Mouse (Mus musculus) hindbrain, embryonic 10.5 days (tissue): ENCODE measurements around the gene Tmem59. TPM values are rescaled to one million over a fixed set of nuclear protein-coding genes. Genes with fewer than 3 reads are reported as not detected.

Experiments used
- DNase-seq: peaks from one replicate; pipeline ENCODE4 v3.0.0-alpha.2; 2017; ENCODE audit warnings: low spot score
- H3K27ac ChIP-seq: fragments of 300-500 bp; sonication (generic); 2 replicates; pipeline ENCODE4 v1.5.1; 2016; ENCODE audit warnings: mild to moderate bottlenecking, moderate library complexity
- H3K27me3 ChIP-seq: fragments of 300-500 bp; sonication (generic); 2 replicates; pipeline ENCODE4 v1.6.1; 2016; ENCODE audit warnings: mild to moderate bottlenecking; ENCODE audit not compliant: poor library complexity, insufficient read depth, severe bottlenecking
- H3K36me3 ChIP-seq: fragments of 300-500 bp; sonication (generic); 2 replicates; pipeline ENCODE4 v1.6.1; 2016; ENCODE audit warnings: mild to moderate bottlenecking, moderate library complexity
- H3K4me1 ChIP-seq: fragments of 300-500 bp; sonication (generic); replicated peaks from 2 replicates; pipeline ENCODE4 v1.6.1; 2016; ENCODE audit warnings: mild to moderate bottlenecking
- H3K4me3 ChIP-seq: fragments of 300-500 bp; sonication (generic); 2 replicates; pipeline ENCODE4 v1.5.1; 2016; ENCODE audit warnings: mild to moderate bottlenecking, moderate library complexity
- H3K9me3 ChIP-seq: fragments of 300-500 bp; sonication (generic); 2 replicates; pipeline ENCODE4 v1.6.1; 2016; ENCODE audit warnings: mild to moderate bottlenecking, moderate library complexity
- WGBS: fragments of 180-500 bp; shearing (Covaris S2); methylation state at CpG from one replicate; pipeline ENCODE4 v1.1.7; 2016; 5-methylcytosine and 5-hydroxymethylcytosine counted together
- polyA plus RNA-seq: library from polyadenylated mRNA; unstranded; fragments of >200 nt; fragmentation: Nextera tagmentation; extraction: Ambion mirVana; gene quantifications from 2 replicates; pipeline ENCODE4 v1.2.1, GENCODE M21; 2016

Tmem59 gene
- 289 and 340 TPM in 2 replicates for polyA plus RNA-seq

DNA sequence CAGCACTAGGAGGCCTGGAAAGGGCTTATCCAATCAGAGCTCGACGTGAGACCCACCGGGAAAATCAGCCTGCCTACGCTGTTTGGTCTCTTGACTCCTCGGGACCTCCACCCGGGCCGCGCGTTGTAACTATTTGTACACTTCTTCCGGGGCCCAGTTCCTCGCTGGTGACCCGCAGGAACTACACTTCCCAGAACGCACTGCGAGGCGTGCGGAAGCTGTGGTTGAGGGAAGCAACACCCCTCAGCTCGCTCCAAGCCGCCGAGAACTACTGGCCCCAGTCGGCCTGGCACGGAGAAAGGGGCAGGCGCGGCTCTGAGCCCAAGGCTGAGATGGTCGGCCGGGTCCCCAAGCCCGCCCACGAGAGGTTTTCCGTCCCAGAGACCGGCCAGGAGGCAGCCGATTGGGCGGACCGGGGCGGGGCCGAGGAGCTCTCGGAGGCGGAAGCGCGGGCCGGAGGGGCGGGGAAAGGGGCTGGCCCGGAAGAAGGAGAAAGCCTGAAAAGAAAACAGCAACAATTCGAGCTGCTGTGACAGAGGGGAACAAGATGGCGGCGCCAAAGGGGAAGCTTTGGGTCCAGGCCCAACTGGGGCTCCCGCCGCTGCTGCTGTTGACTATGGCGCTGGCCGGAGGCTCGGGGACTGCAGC lies at the start of gene Tmem59:
TSS of gene Tmem59 (plus strand) at position 218 of the 648 bp plus-strand sequence.
- Histone ChIP-seq H3K27me3 (no peaks in the 10 kb centered on the region), H3K27ac (peak within 1 kb of the TSS; percentile 98), H3K4me1 (peaks cover 39% of the 10 kb centered on the region), H3K9me3 (no peaks in the 10 kb centered on the region), H3K36me3 (peaks cover 29% of the 10 kb centered on the region), H3K4me3 (peak within 1 kb of the TSS; percentile 99)
- DNase-seq = peak; percentile 96
- under 1% methylated on average over 49 of the region's 49 CpGs for WGBS

DNA sequence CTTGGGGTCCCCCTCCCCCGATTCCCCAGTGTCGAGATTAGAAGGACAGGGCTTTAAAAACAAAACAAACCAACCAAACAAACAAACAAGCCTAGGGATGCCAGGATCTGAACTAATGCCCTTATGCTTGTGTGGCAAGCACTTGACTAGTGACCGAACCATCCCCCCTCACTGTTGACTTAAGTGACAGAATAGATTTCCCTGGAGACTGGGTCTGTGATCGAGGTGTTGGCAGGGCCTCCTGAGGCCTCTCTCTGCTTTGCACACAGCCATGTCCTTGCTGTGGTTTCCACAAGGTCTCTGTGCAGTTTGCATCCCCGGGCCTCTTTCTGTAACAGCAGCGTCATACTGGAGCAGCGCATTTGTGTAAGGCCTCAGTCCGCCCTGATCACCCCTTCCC lies 48.8 kb upstream of the Tmem59 start:
- H3K4me1 ChIP-seq = peaks cover 65% of the 10 kb centered on the region
- 80% methylated on average over 8 of the region's 8 CpGs for WGBS

DNA sequence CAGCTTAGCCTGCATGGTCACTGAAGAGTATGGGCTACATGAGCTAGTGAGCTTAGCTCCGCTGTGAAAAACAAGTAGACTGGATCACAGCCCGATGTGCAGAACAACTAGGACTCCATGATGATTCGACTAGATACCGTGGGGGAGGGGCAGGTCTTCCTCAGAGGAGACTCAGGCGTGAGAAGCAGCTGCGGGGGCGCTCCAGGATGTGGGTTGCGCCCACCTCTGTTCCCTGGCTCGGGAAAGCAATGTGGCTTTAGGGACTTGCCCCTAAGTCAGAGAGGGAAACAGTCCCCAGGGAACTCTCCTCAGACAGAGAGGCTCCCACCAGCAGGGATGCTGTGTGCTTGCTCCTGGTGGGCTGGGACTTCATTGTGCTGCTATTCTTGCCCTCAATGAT lies 47.7 kb upstream of the Tmem59 start:
- no peak overlapping the region for H3K4me3 ChIP-seq
- H3K9me3 ChIP-seq = no peaks in the 10 kb centered on the region
- peaks cover 59% of the 10 kb centered on the region for H3K4me1 ChIP-seq
- 21% methylated on average over 9 of the region's 9 CpGs for WGBS
- H3K36me3 ChIP-seq = no peaks in the 10 kb centered on the region
- no peak for DNase-seq
- peak overlapping the region; percentile 57 for H3K27ac ChIP-seq
- peaks cover 5% of the 10 kb centered on the region; the same call in 1 of the 2 replicates for H3K27me3 ChIP-seq

More for the DNA sequence above, 48.8 kb upstream of the Tmem59 start:
- Histone ChIP-seq H3K9me3 (no peaks in the 10 kb centered on the region), H3K36me3 (no peaks in the 10 kb centered on the region), H3K27me3 (peaks cover 5% of the 10 kb centered on the region; the same call in 1 of the 2 replicates), H3K4me3 (no peak overlapping the region), H3K27ac (peak overlapping the region; percentile 64; the same call in 1 of the 2 replicates)
- no peak for DNase-seq

DNA sequence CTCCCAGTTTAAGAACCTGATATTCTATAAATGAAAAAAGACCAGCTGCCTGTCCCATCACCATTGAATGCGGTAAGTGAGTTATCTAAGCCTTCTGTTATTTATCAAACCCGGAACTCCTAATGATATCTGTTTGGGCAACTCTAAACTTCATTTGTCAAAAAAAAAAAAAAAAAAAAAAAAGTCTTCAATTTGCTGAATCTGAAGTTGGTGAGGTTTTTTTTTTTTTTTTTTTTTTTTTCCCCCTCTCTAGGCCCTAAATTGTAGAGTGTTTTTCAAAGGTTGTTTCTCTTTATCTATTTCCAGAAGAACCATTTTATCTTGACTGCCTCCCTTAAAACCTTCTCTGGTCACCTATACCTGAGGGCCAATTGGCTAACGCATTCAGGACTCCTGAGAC lies 43.3 kb upstream of the Tmem59 start:
- DNase-seq = no peak
- H3K27me3 ChIP-seq = peaks cover 25% of the 10 kb centered on the region; the same call in 1 of the 2 replicates
- WGBS = 94% methylated on average over 3 of the region's 3 CpGs
- no peak overlapping the region for H3K4me3 ChIP-seq
- no peak overlapping the region for H3K27ac ChIP-seq
- H3K36me3 ChIP-seq = peaks cover 9% of the 10 kb centered on the region; the same call in 1 of the 2 replicates
- H3K9me3 ChIP-seq = no peaks in the 10 kb centered on the region
- peaks cover 60% of the 10 kb centered on the region for H3K4me1 ChIP-seq

DNA sequence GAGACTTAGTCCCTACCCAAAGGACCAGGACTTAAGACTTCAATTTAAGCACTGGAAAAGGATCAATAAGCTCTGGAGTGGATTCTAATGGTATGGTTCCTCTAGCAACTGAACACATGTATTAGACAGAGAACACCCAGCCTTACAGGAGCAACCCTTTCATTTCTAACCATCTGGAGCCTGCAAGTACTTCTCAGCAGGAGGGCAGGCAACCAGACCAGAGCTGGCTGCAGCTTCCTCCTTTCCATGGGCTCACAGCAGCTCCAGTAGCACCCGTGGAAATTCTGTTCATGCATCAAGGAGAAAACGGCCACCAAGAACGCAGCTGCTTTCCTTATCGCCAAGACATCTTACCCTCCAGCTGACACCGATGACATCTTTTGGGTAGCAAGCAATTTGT lies 42.5 kb upstream of the Tmem59 start:
- no peak overlapping the region for H3K4me3 ChIP-seq
- H3K9me3 ChIP-seq = no peaks in the 10 kb centered on the region
- peaks cover 62% of the 10 kb centered on the region for H3K4me1 ChIP-seq
- peaks cover 25% of the 10 kb centered on the region; the same call in 1 of the 2 replicates for H3K27me3 ChIP-seq
- H3K36me3 ChIP-seq = peaks cover 9% of the 10 kb centered on the region; the same call in 1 of the 2 replicates
- no peak for DNase-seq
- H3K27ac ChIP-seq = no peak overlapping the region
- WGBS = 80% methylated on average over 5 of the region's 5 CpGs

DNA sequence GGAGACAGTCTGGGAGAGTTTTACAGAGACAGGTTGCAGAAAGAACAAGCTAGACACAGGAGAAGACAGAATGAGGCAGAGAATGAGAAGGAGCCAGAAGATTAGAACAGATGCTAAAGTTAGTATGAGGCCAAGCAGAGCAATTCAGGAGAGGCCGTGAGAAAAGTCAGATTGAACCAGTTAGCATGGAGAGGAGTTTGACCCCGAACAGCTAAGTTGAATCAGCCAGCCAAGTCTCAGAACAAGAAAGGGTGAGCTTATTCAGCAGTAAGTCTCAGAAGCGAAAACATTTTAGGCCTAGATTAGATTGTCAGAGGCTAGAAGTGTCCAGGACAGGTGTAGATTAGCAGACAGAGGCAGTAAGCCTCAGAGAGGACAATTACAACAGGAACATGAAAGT lies 41.7 kb upstream of the Tmem59 start:
- peaks cover 66% of the 10 kb centered on the region for H3K4me1 ChIP-seq
- no peaks in the 10 kb centered on the region for H3K9me3 ChIP-seq
- peaks cover 9% of the 10 kb centered on the region; the same call in 1 of the 2 replicates for H3K36me3 ChIP-seq
- peaks cover 25% of the 10 kb centered on the region; the same call in 1 of the 2 replicates for H3K27me3 ChIP-seq
- H3K4me3 ChIP-seq = no peak overlapping the region
- no peak for DNase-seq
- peak overlapping the region; percentile 26; the same call in 1 of the 2 replicates for H3K27ac ChIP-seq
- WGBS = 66% methylated on average over 3 of the region's 3 CpGs

DNA sequence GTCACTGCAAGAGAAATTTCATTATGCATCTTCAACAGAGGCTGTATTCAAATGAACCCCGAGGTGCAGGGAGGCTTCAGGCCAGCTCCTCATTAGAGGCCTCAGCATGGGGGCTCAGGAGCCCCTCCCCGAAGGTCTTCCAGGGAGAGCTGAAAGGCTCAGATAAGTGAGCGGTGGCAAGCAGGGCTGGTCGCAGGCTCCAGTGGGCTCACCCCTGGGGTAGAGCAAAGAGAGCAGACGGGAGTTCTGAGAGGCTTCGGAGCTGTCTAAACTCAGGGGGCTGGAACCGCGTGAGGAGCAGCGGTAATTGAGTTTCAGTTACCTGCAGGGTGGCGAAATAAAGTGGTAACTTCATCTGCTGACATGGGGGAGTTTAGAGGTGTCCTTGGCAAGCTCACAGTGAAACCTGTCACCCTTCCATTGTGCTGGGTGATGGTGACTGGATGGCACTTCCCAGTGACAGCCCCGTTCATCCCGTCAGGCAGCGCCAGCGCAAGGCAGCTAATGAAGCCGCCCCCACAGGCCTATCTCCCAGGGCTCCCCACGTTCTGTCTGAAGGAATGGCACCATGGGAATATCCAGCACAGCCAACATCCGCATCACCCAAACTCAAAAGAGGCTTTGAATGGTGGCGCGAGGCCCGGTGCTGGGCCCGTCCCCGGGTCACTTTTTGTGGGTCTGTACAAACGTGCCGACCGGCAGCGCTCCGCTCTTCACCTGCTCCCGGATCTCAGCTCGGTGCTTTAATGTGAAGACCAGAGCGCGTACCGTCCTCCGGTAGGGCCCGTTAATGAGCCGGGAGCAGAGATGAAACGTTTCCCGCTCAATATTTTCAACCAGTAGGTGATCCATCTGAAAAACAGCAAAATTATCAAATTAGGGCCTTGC lies 39.0 kb upstream of the Tmem59 start:
- no peak for DNase-seq
- H3K27me3 ChIP-seq = peaks cover 25% of the 10 kb centered on the region; the same call in 1 of the 2 replicates
- peaks cover 21% of the 10 kb centered on the region for H3K36me3 ChIP-seq
- H3K27ac ChIP-seq = peak overlapping the region; percentile 5
- no peak overlapping the region for H3K4me3 ChIP-seq
- H3K4me1 ChIP-seq = peaks cover 65% of the 10 kb centered on the region
- 37% methylated on average over 37 of the region's 37 CpGs for WGBS
- H3K9me3 ChIP-seq = no peaks in the 10 kb centered on the region

DNA sequence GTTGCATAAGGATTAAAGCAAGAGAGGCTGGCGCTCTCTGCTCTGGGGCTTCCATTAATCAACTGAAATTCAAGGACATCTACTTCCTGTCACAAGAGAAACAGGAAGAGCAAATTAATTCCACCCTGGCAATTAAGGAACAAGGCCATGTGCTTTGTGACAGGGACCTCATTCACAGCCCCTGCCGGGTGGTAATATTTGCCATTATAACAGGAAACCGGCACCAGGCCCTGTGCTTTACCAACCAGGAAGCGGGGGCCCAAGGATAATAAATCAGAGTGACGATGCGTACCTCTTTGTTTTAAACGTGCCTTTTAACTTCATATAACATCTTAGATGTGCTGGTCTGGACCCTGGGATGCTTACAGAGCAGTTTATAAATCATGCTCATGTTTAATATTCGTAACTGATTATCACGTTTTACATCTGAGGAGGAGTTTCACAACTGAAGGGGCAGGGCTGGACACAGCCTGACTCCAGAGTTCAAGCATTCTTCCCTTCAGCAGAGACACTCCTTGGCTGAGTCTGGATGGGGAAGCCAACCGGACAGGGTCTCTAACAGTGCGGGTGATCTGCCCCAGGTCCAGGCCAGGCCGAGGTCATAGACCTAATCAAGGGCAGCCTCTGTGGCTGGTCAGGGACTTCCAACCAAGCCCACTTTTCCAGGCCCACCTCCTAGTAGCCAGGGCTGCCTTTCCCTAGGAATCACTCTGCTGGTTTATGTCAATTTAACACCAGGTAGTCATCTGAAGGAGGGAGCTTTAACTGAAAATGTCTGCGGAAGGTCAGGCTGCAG lies 38.2 kb upstream of the Tmem59 start:
- Histone ChIP-seq H3K36me3 (peaks cover 21% of the 10 kb centered on the region), H3K27ac (peak overlapping the region; percentile 76), H3K27me3 (peaks cover 25% of the 10 kb centered on the region; the same call in 1 of the 2 replicates), H3K4me1 (peaks cover 70% of the 10 kb centered on the region), H3K4me3 (no peak overlapping the region), H3K9me3 (no peaks in the 10 kb centered on the region)
- peak; percentile 25 for DNase-seq
- WGBS = 58% methylated on average over 13 of the region's 13 CpGs

DNA sequence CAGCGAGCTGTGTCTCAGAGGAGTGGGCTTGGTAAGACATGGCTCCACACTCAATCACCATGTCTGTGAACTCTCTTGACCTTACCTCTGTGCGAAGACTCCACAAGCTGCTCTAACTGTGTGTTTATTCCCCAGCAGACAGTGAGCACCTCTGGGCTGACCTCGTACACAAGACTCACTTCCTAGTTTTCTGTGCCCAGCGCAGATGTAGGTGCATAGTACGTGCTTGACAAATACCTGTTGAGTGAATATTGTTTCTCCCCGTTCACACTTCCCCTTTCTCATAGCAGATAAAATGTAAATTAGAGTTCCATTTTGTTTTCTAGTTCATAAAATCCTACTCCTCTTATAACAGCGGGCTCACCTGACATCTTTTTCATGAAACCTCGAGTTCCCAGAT lies 34.7 kb upstream of the Tmem59 start:
- no peak overlapping the region for H3K27ac ChIP-seq
- DNase-seq = no peak
- H3K4me1 ChIP-seq = peaks cover 36% of the 10 kb centered on the region
- H3K4me3 ChIP-seq = no peak overlapping the region
- peaks cover 7% of the 10 kb centered on the region; the same call in 1 of the 2 replicates for H3K27me3 ChIP-seq
- 92% methylated on average over 8 of the region's 8 CpGs for WGBS
- no peaks in the 10 kb centered on the region for H3K9me3 ChIP-seq
- peaks cover 42% of the 10 kb centered on the region for H3K36me3 ChIP-seq

DNA sequence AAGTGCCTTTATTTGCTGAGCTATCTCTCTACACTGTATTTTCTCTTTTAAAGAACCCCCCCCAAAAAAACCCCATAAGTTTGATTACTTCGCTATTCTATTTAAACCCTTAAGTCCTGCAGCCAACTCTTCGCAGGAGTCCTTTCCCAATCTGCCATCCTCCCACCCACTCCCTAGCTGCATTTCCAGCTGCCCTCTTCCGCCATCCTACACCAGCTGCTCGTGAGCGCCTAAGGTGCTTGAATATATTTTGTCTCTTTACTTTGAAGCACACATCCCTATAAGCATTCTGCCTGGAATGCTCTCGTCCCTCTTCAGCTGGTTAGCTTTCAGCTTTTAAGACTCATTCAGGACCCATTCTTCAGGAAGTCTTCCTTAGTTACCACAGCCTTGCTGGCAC lies 27.2 kb upstream of the Tmem59 start:
- H3K36me3 ChIP-seq = peaks cover 62% of the 10 kb centered on the region
- no peaks in the 10 kb centered on the region for H3K4me1 ChIP-seq
- no peak for DNase-seq
- no peak overlapping the region for H3K4me3 ChIP-seq
- no peaks in the 10 kb centered on the region for H3K9me3 ChIP-seq
- 91% methylated on average over 6 of the region's 6 CpGs for WGBS
- no peak overlapping the region for H3K27ac ChIP-seq
- H3K27me3 ChIP-seq = no peaks in the 10 kb centered on the region

DNA sequence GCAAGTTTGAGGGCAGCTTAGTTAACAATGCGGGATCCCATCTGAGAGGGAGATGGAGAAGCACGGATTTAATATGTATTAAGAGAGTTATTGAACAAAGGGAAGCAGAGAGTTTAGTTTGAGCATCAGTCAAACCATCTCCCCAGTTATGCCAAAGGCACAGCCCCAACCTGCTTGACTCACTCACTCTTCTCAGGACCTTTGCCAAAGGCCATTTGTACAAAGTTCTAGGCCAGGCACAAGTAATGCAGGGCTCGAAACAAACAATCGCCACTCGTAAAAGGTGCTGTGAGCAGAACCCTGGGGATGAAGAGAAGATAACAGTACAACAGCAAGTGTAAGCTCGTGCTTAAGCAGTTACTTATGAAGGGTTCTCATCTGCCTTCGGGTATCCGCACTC lies 25.6 kb upstream of the Tmem59 start:
- Histone ChIP-seq H3K27me3 (no peaks in the 10 kb centered on the region), H3K36me3 (peaks cover 58% of the 10 kb centered on the region), H3K4me1 (no peaks in the 10 kb centered on the region), H3K4me3 (no peak overlapping the region), H3K27ac (no peak overlapping the region), H3K9me3 (no peaks in the 10 kb centered on the region)
- DNase-seq = no peak
- WGBS = 92% methylated on average over 8 of the region's 8 CpGs

DNA sequence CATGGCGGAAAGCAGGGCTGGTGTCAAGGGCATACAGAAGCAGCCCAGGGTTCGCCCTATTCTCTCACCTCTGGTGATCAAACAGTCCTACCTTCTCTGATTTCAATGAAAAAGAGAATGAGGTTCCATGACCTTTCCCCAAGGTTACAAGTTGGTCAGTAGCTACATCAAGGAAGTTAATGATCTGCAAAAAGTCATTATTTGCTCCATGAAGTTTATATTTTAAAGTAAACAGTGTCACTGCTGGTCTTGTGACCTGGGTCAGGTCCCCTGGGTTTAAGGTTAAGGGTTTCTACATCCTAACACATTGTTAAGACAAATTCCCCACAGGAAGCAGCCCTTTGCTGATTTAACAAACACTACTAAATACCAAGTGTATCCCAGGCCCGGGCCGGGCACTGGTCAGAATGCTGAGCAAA lies 21.2 kb upstream of the Tmem59 start:
- 76% methylated on average over 4 of the region's 4 CpGs for WGBS

More for the DNA sequence above, 21.2 kb upstream of the Tmem59 start:
- no peaks in the 10 kb centered on the region for H3K4me1 ChIP-seq
- no peaks in the 10 kb centered on the region for H3K9me3 ChIP-seq
- H3K36me3 ChIP-seq = peaks cover 86% of the 10 kb centered on the region
- no peak overlapping the region for H3K27ac ChIP-seq
- H3K4me3 ChIP-seq = no peak overlapping the region
- DNase-seq = no peak
- H3K27me3 ChIP-seq = no peaks in the 10 kb centered on the region
